ENCODE assay signal across 26 mouse cellular contexts in the genomic region with DNA sequence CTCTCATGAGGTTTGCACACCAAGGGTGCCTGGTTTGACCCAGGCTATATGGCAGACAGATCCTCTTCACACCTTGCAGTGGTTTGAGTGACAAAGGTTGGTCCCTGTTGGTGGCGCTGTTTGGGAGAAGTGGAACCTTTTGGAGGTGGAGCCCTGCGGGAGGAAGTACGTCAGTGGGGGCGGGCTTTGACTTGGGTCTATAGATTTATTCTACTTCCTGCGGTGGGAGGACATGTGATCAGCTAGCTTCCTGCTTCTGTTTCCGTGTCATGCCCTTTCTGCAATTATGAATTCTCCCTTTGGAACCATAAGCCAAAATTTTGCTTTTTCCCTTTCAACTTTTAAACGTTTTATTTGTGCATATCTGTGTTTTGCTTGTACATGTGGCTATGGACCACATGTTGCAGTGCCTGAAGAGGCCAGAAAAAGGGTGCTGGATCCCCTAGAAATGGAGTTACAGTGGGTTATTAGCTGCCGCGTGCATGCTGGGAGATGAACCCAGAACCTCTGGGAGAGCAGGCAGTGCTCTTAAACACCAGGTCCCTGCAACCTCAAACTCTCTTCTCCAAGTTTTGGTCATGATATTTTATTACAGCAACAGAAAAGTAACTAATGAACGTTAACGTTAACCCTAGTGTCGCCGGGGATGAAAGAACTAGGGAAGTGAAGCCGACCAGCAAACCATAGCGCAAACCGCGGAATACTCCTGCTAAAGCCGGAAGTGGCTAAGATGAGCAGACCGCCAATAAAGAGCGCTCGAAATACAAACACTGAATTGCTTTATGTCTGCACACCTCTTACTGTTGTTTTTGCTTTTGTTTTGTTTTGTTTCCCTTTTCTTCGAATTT. TPM values are rescaled to one million over a fixed set of nuclear protein-coding genes. Genes with fewer than 3 reads are reported as not detected.
DNase-seq lines count a peak whose midpoint lies in the region; ATAC-seq lines count a peak whose summit lies in the region.
"Had no signal": no experiment of that assay in that cellular context is flagged by ENCODE, and none has a peak within 500 bp of the region (broad histone marks: within the 10 kb centered on the region; RNA-seq: fewer than 3 reads in every experiment).

No protein-coding gene starts in this region.

- ATAC-seq in neutrophil, adult 5-6 weeks (ENCODE audit: extremely low read depth, insufficient number of reproducible peaks, low FRiP score, poor library complexity, severe bottlenecking), result peak; percentile 13; the same call in 1 of the 2 replicates
- ATAC-seq: forebrain, embryonic 16.5 days; liver, postnatal 0 days; midbrain, embryonic 13.5 days had no signal

- 92% methylated on average over 22 of the region's 22 CpGs for WGBS in embryonic facial prominence, embryonic 10.5 days

- no peaks in the 10 kb centered on the region for H3K4me1 ChIP-seq in embryonic facial prominence, embryonic 10.5 days
- H3K4me1 ChIP-seq: embryonic facial prominence, embryonic 13.5 days; midbrain, embryonic 13.5 days had no signal

- no peaks in the 10 kb centered on the region for H3K9me3 ChIP-seq in embryonic facial prominence, embryonic 10.5 days
- H3K9me3 ChIP-seq: embryonic facial prominence, embryonic 13.5 days; G1E; heart, embryonic 15.5 days; midbrain, embryonic 13.5 days had no signal

- no peak overlapping the region for H3K4me3 ChIP-seq in embryonic facial prominence, embryonic 10.5 days
- H3K4me3 ChIP-seq: embryonic facial prominence, embryonic 13.5 days; gastrocnemius, adult 2 months; heart, embryonic 15.5 days; midbrain, embryonic 13.5 days; myocyte had no signal

- no peaks in the 10 kb centered on the region for H3K36me3 ChIP-seq in embryonic facial prominence, embryonic 10.5 days (replicated peaks)
- H3K36me3 ChIP-seq: embryonic facial prominence, embryonic 13.5 days; G1E; midbrain, embryonic 13.5 days had no signal

- H3K27ac ChIP-seq in embryonic facial prominence, embryonic 10.5 days (replicated peaks), result no peak overlapping the region
- H3K27ac ChIP-seq: embryonic facial prominence, embryonic 13.5 days; gastrocnemius, adult 2 months; heart, embryonic 15.5 days; midbrain, embryonic 13.5 days had no signal

- peak; percentile 26 to 33 for DNase-seq in thymus, postnatal 36 days
- DNase-seq in thymus, adult 18-20 months, result no peak
- DNase-seq in R1 (ENCODE audit: low read depth, low spot score), result peak; percentile 96
- no peak for DNase-seq in neural tube, embryonic 10.5 days (ENCODE audit: extremely low spot score, low spot score)
- DNase-seq in embryonic facial prominence, embryonic 10.5 days (ENCODE audit: low spot score), result no peak
- DNase-seq in lung, postnatal 10 days, result no peak
- DNase-seq: adrenal gland, adult 8-10 months; cerebellum, adult 8-10 months; gastrocnemius, adult 2 months; kidney, adult 2 months; kidney, postnatal 14 days; liver, postnatal 0 days; lung, postnatal 36 days had no signal

- H3K27me3 ChIP-seq in embryonic facial prominence, embryonic 10.5 days (replicated peaks; ENCODE audit: low read depth, poor library complexity, severe bottlenecking), result no peaks in the 10 kb centered on the region
- H3K27me3 ChIP-seq: embryonic facial prominence, embryonic 13.5 days; heart, embryonic 15.5 days; midbrain, embryonic 13.5 days had no signal

RNA-seq across cellular contexts. Expression of gene Lrrc2, which starts 13.9 kb away (rescaled TPM):
- not detected in 2 replicates for total RNA-seq in neutrophil, adult 5-6 weeks (2017)
- 0.14 and 0.15 TPM in 2 replicates for polyA plus RNA-seq in embryonic facial prominence, embryonic 10.5 days (2016; fragmentation: Nextera tagmentation; extraction: Ambion mirVana)
- polyA plus RNA-seq: G1E; stomach, embryonic 14.5 days had no signal

RNA-seq across cellular contexts. Expression of gene Tdgf1, which starts 19.3 kb away (rescaled TPM):
- 0.49 and 1.0 TPM in 2 replicates for total RNA-seq in neutrophil, adult 5-6 weeks (2017)
- polyA plus RNA-seq in embryonic facial prominence, embryonic 10.5 days (2016; fragmentation: Nextera tagmentation; extraction: Ambion mirVana), result not detected in 2 replicates
- total RNA-seq: gastrocnemius, adult 2 months; granulocyte monocyte progenitor cell, adult 5-6 weeks; hematopoietic stem cell, adult 5-6 weeks; layer of hippocampus, postnatal 10 days had no signal
- polyA plus RNA-seq: forebrain, embryonic 16.5 days; G1E; heart, embryonic 15.5 days; kidney, adult 2 months; liver, postnatal 0 days; midbrain, embryonic 13.5 days; myocyte; stomach, embryonic 14.5 days had no signal

RNA-seq across cellular contexts. Expression of gene Rtp3, which starts 25.1 kb away (rescaled TPM):
- total RNA-seq in neutrophil, adult 5-6 weeks (2017), result not detected in 2 replicates
- 0.11 and 0.40 TPM in 2 replicates for polyA plus RNA-seq in embryonic facial prominence, embryonic 10.5 days (2016; fragmentation: Nextera tagmentation; extraction: Ambion mirVana)
- total RNA-seq: granulocyte monocyte progenitor cell, adult 5-6 weeks; hematopoietic stem cell, adult 5-6 weeks had no signal
- polyA plus RNA-seq: forebrain, embryonic 16.5 days; G1E; midbrain, embryonic 13.5 days; myocyte; stomach, embryonic 14.5 days had no signal

RNA-seq across cellular contexts. Expression of gene Fam240a, which starts 48.6 kb away (rescaled TPM):
- 1.4 TPM in 1 of 2 replicates, not detected in the other for total RNA-seq in neutrophil, adult 5-6 weeks (2017)
- not detected in 2 replicates for polyA plus RNA-seq in embryonic facial prominence, embryonic 10.5 days (2016; fragmentation: Nextera tagmentation; extraction: Ambion mirVana)
- total RNA-seq: adrenal gland, adult 8-10 months; G1E; granulocyte monocyte progenitor cell, adult 5-6 weeks; hematopoietic stem cell, adult 5-6 weeks; layer of hippocampus, postnatal 10 days had no signal
- polyA plus RNA-seq: cortical plate, adult 2 months; embryonic facial prominence, embryonic 13.5 days; forebrain, embryonic 16.5 days; G1E; heart, embryonic 15.5 days; kidney, adult 2 months; limb, embryonic 14.5 days; liver, postnatal 0 days; midbrain, embryonic 13.5 days; myocyte; stomach, embryonic 14.5 days had no signal

RNA-seq across cellular contexts. Expression of gene Ltf, which starts 53.8 kb away (rescaled TPM):
- 19.4 and 33.3 TPM in 2 replicates for total RNA-seq in neutrophil, adult 5-6 weeks (2017)
- polyA plus RNA-seq in embryonic facial prominence, embryonic 10.5 days (2016; fragmentation: Nextera tagmentation; extraction: Ambion mirVana), result not detected in 2 replicates
- total RNA-seq: gastrocnemius, adult 2 months had no signal
- polyA plus RNA-seq: cortical plate, adult 2 months; G1E; myocyte had no signal

Comparison
In these comparisons a context has a peak if more than half of its experiments do, and no peak if none do; other contexts are left out.
1. DNase-seq: peak in thymus, postnatal 36 days (2 of 2) and R1 (single experiment); none in thymus, adult 18-20 months (0 of 2), neural tube, embryonic 10.5 days (single experiment), embryonic facial prominence, embryonic 10.5 days (single experiment) and lung, postnatal 10 days (single experiment).